Mouse (Mus musculus): ENCODE results near the gene Stab2.

The Stab2 gene

GRCm38 (mm10) chr10:87015403-87015802, 7.6 kb upstream of the Stab2 start:
- TF ChIP-seq CTCF (conservative IDR thresholded peaks at IDR 0.05; ENCODE audit: low read length): no peak
- Histone ChIP-seq H3K9me3 (ENCODE audit: low read length) (peaks cover 23% of the 10 kb centered on the region), H3K27me3 (ENCODE audit: insufficient read depth, low read length) (no peaks in the 10 kb centered on the region), H3K4me1 (replicated peaks; ENCODE audit: low read depth, low read length) (no peaks in the 10 kb centered on the region), H3K4me3 (replicated peaks; ENCODE audit: low read length) (no peak overlapping the region), H3K36me3 (ENCODE audit: insufficient read depth, low read length) (no peaks in the 10 kb centered on the region)

GRCm38 (mm10) chr10:87014391-87014965, 6.7 kb upstream of the Stab2 start:
- TF ChIP-seq CTCF (conservative IDR thresholded peaks at IDR 0.05; ENCODE audit: low read length): no peak
- no peak for TF ChIP-seq POU5F1 (IDR thresholded peaks at IDR 0.05; ENCODE audit: borderline replicate concordance, low read length)
- TF ChIP-seq NANOG (IDR thresholded peaks at IDR 0.05; ENCODE audit: borderline replicate concordance, low read length): no peak
- Histone ChIP-seq H3K27me3 (ENCODE audit: insufficient read depth, low read length) (no peaks in the 10 kb centered on the region), H3K9me3 (ENCODE audit: low read length) (peaks cover 23% of the 10 kb centered on the region), H3K4me3 (replicated peaks; ENCODE audit: low read length) (no peak overlapping the region), H3K36me3 (ENCODE audit: insufficient read depth, low read length) (no peaks in the 10 kb centered on the region), H3K4me1 (replicated peaks; ENCODE audit: low read depth, low read length) (no peaks in the 10 kb centered on the region)

GRCm38 (mm10) chr10:87012087-87012486, 4.3 kb upstream of the Stab2 start:
- Histone ChIP-seq H3K4me1 (replicated peaks; ENCODE audit: low read depth, low read length) (no peaks in the 10 kb centered on the region), H3K27me3 (ENCODE audit: insufficient read depth, low read length) (no peaks in the 10 kb centered on the region; the same call in 1 of the 2 replicates), H3K36me3 (ENCODE audit: insufficient read depth, low read length) (no peaks in the 10 kb centered on the region), H3K9me3 (ENCODE audit: low read length) (peaks cover 23% of the 10 kb centered on the region), H3K4me3 (replicated peaks; ENCODE audit: low read length) (no peak overlapping the region)
- TF ChIP-seq POU5F1 (IDR thresholded peaks at IDR 0.05; ENCODE audit: borderline replicate concordance, low read length) (no peak), NANOG (IDR thresholded peaks at IDR 0.05; ENCODE audit: borderline replicate concordance, low read length) (no peak), CTCF (conservative IDR thresholded peaks at IDR 0.05; ENCODE audit: low read length) (no peak)

- no peaks in the 10 kb centered on the region for H3K36me3 ChIP-seq (ENCODE audit: insufficient read depth, low read length)
- H3K9me3 ChIP-seq (ENCODE audit: low read length): peaks cover 6% of the 10 kb centered on the region
- TF ChIP-seq POU5F1 (IDR thresholded peaks at IDR 0.05; ENCODE audit: borderline replicate concordance, low read length): no peak
- no peak overlapping the region for H3K4me3 ChIP-seq (replicated peaks; ENCODE audit: low read length)
- H3K27me3 ChIP-seq (ENCODE audit: insufficient read depth, low read length): no peaks in the 10 kb centered on the region; the same call in 1 of the 2 replicates
- H3K4me1 ChIP-seq (replicated peaks; ENCODE audit: low read depth, low read length): no peaks in the 10 kb centered on the region
These were observed 332 bp upstream of the Stab2 start for GRCm38 (mm10) chr10:87008215-87008499.

- Histone ChIP-seq H3K4me1 (replicated peaks; ENCODE audit: low read depth, low read length) (no peaks in the 10 kb centered on the region), H3K27me3 (ENCODE audit: insufficient read depth, low read length) (no peaks in the 10 kb centered on the region), H3K36me3 (ENCODE audit: insufficient read depth, low read length) (no peaks in the 10 kb centered on the region), H3K4me3 (replicated peaks; ENCODE audit: low read length) (no peak overlapping the region), H3K9me3 (ENCODE audit: low read length) (no peaks in the 10 kb centered on the region)
- TF ChIP-seq POU5F1 (IDR thresholded peaks at IDR 0.05; ENCODE audit: borderline replicate concordance, low read length) (no peak), CTCF (conservative IDR thresholded peaks at IDR 0.05; ENCODE audit: low read length) (no peak), NANOG (IDR thresholded peaks at IDR 0.05; ENCODE audit: borderline replicate concordance, low read length) (no peak)
These were observed 15.4 kb downstream of the Stab2 start for GRCm38 (mm10) chr10:86992238-86992976.

GRCm38 (mm10) chr10:86990666-86991065, 17.2 kb downstream of the Stab2 start:
- H3K27me3 ChIP-seq (ENCODE audit: insufficient read depth, low read length): no peaks in the 10 kb centered on the region
- H3K36me3 ChIP-seq (ENCODE audit: insufficient read depth, low read length): no peaks in the 10 kb centered on the region
- H3K9me3 ChIP-seq (ENCODE audit: low read length): no peaks in the 10 kb centered on the region
- no peaks in the 10 kb centered on the region for H3K4me1 ChIP-seq (replicated peaks; ENCODE audit: low read depth, low read length)
- no peak overlapping the region for H3K4me3 ChIP-seq (replicated peaks; ENCODE audit: low read length)
- TF ChIP-seq POU5F1 (IDR thresholded peaks at IDR 0.05; ENCODE audit: borderline replicate concordance, low read length) (no peak), NANOG (IDR thresholded peaks at IDR 0.05; ENCODE audit: borderline replicate concordance, low read length) (no peak), CTCF (conservative IDR thresholded peaks at IDR 0.05; ENCODE audit: low read length) (no peak)

GRCm38 (mm10) chr10:86989838-86990237, 18.0 kb downstream of the Stab2 start:
- TF ChIP-seq POU5F1 (IDR thresholded peaks at IDR 0.05; ENCODE audit: borderline replicate concordance, low read length): no peak
- TF ChIP-seq CTCF (conservative IDR thresholded peaks at IDR 0.05; ENCODE audit: low read length): no peak
- no peak for TF ChIP-seq NANOG (IDR thresholded peaks at IDR 0.05; ENCODE audit: borderline replicate concordance, low read length)
- Histone ChIP-seq H3K36me3 (ENCODE audit: insufficient read depth, low read length) (no peaks in the 10 kb centered on the region), H3K4me3 (replicated peaks; ENCODE audit: low read length) (no peak overlapping the region), H3K27me3 (ENCODE audit: insufficient read depth, low read length) (no peaks in the 10 kb centered on the region), H3K9me3 (ENCODE audit: low read length) (no peaks in the 10 kb centered on the region), H3K4me1 (replicated peaks; ENCODE audit: low read depth, low read length) (no peaks in the 10 kb centered on the region)

- H3K9me3 ChIP-seq (ENCODE audit: low read length): no peaks in the 10 kb centered on the region
- TF ChIP-seq POU5F1 (IDR thresholded peaks at IDR 0.05; ENCODE audit: borderline replicate concordance, low read length) (no peak), NANOG (IDR thresholded peaks at IDR 0.05; ENCODE audit: borderline replicate concordance, low read length) (no peak), CTCF (conservative IDR thresholded peaks at IDR 0.05; ENCODE audit: low read length) (peak; percentile 46)
- H3K36me3 ChIP-seq (ENCODE audit: insufficient read depth, low read length): no peaks in the 10 kb centered on the region
- H3K4me3 ChIP-seq (replicated peaks; ENCODE audit: low read length): no peak overlapping the region
- H3K27me3 ChIP-seq (ENCODE audit: insufficient read depth, low read length): peaks cover 18% of the 10 kb centered on the region
- H3K4me1 ChIP-seq (replicated peaks; ENCODE audit: low read depth, low read length): peaks cover 17% of the 10 kb centered on the region
These were observed 31.7 kb downstream of the Stab2 start for GRCm38 (mm10) chr10:86976001-86976726.
